Mouse (Mus musculus) heart, adult 9 months (tissue): ENCODE results near the gene Nfic.

ENCODE experiments used
- DNase-seq, 2 experiments: peaks; one replicate each; pipeline ENCODE4 v3.0.0; 2022; ENCODE audit warnings: low spot score in 2 of 2

Gene Nfic

GRCm38 (mm10) chr10:81387716-81388115 is 67.7 kb downstream of the Nfic start:
- no peak for DNase-seq

DNA sequence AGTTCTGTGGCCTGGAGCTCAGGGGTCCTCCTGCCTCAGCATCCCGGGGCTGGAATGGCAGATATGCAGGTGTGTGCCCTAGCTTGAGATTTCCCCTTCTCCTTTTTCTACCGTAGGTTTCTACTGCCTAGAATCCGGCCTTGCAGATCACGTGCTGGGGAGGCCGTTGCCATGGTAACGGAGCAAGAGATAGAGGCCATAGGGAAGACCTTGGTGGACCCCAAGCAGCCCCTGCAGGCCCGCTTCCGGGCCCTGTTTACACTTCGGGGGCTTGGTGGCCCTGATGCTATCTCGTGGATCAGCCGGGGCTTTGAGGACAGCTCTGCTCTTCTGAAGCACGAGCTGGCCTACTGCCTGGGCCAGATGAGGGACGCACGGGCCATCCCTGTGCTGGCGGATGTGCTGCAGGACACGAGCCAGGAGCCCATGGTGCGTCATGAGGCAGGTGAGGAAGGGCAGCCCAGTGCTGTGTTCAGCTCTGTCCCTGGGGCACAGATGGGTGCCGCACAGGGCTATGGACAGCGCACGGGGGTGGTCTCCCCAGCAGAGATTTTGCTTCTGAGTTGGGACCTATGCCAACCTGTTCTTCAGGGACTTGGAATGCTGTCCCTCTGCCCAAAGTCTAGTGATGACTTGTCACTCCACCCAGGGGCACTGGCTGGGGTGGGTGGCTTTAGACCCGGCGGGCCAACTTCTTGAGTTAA is 69.7 kb downstream of the Nfic start:
- no peak for DNase-seq

GRCm38 (mm10) chr10:81384605-81384982 is 70.8 kb downstream of the Nfic start:
- DNase-seq: no peak

DNA sequence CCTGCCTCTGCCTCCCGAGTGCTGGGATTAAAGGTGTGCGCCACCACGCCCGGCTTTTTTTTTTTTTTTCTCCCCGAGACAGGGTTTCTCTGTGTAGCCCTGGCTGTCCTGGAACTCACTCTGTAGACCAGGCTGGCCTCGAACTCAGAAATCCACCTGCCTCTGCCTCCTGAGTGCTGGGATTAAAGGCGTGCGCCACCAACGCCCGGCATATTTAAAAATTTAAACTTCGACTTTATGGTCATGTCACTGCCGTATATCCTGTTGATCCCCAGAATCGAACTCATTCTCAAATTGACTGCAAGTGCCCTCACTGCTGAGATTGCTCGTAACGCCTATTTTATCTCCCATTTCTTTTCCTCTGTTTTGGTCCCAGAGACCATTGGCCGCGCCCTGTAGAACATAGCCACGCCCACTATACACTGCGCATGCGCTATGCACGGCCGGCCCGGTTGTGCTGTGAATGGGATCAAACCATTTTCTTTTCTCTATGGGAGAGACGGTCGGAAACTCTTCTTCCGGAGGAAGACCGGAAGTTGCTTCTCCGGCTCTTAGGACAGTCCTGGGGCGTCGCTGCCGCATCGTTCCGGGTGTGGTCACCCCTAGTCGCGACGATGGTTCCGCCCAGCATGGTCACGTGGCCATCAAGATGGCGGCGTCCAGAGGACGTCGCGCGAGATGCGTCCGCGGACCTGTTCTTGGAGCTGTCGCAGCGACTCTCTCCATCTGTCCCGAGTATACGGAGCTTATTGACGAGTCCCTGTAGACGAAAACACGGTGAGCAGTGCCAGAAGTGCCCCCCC is 71.4 kb downstream of the Nfic start, which contains the start of the genes Dohh and Gm48551:
Gene Dohh (plus strand): TSS at position 627 of the 803 bp plus-strand sequence.
Gene Gm48551 (plus strand): TSS at position 665 of the 803 bp plus-strand sequence.
- DNase-seq: peak; percentile 99 to 100

- no peak for DNase-seq
Observed at GRCm38 (mm10) chr10:81382039-81382438, 73.4 kb downstream of the Nfic start.

DNA sequence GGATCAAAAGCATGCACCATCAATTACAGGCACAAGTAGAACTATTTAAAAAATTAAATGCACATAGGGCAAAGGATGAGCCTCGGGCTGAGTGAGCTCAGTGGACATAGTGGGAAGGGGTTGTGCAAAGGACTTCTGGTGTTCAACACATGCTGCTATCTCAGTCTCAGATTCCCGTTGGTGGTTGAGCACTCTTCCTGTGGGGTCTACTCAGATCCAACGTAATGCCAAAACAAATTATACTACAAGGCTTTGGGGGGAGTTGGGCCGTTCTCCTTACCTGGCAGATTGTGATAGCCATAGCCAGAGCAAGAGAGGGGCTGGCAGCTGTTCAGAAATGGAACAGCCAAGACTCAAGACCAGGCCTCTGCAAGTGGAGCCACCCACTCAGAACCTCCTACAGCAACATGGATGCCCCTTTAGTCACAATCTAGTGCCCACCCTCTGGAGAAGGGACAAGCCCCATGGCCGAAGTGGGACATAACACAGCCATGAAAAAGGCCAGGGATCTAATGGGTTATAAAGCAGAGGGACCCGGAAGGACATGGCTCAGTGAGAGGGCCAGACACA is 75.5 kb downstream of the Nfic start:
- no peak for DNase-seq

GRCm38 (mm10) chr10:81379183-81379553 is 76.3 kb downstream of the Nfic start:
- no peak for DNase-seq

DNA sequence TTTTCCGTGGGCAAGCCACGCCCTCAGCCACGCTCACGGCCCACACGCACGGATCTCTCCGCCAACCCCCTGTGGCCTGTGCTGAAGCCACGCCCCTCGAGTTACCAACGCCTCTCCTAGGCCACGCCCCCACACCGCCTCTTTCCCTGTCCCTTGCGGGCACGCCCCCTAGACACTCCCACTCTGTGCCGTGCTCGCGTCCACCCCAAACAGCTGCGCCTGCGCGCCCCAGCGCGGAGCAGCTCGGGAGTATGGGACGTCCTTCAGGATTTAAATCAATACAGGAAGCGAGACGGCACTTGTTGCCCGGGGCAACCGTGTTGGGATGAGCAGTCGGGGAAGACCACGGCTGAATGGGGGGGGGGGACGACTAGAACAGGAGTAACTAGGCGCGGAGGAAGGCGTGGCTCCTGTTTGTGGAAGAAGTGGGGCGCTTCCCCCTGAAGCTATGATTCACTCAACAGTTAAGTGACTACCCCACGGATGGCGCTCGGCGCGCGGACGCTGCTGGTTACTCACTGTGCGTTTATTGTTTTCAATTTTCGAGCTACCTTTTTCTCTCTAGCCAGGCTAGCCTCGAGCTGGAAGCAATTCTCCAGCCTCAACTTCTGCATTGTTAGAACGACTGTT is 76.8 kb downstream of the Nfic start:
- peak; percentile 100 for DNase-seq

GRCm38 (mm10) chr10:81377793-81378552 is 77.5 kb downstream of the Nfic start, which contains the start of gene Fzr1:
TSS of gene Fzr1 (minus strand) at chr10:81378516.
- DNase-seq: no peak

- no peak for DNase-seq
Observed at GRCm38 (mm10) chr10:81377362-81377664, 78.1 kb downstream of the Nfic start.

DNA sequence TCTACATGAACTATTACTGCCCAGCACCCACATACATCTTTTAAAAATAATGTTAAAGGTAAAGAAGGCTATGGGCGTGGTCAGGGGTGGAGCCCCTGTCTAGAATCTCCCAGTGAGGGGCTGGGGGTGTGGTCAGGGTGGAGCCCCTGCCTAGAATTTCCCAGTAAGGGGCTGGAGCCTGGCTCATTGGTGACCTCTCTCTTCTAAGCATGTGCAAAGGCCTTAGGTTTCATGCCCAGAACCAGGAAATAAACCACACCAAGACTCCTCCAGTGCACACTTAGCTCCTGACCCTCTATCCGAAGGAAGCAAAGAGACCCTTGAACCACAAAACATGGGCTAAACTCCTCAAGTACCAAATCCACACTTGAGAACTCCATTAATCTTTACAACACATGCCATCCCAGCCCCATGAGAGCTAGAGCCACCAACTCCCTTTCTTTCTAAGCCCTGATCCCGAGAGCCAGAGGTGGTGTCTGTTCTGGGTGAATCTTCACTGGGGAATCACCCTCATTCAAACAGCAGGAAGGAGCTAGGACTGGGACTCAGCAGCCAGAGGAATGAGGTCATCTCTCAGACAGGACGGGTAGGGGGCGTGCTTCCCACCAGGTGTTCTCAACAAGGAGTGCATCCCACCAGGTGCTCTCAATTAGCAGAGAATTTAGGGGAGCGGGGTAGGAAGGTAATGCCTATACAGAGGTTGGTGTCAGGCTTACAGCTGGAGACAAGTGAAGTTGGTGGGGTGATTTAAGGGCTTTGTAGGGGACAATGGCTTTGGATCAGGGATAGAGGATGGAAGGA is 78.7 kb downstream of the Nfic start:
- no peak for DNase-seq

DNA sequence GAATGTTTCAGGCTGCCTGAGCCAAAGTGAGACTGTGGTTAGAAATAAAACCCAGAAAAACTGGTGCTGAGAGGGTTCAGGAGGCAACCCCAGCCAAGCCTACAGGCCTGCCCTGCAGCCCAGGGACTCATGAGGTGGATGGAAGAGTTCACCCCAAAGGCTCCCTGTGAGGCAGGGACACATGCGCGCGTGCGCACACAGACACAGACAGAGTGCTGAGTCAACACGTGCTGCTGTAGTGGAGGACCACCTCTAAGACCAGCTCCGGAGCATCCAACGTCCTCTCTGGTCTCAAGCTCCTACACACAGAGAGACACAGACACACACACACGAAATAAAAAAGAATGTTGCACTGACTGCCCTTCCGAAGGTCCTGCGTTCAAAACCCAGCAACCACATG is 80.1 kb downstream of the Nfic start:
- no peak for DNase-seq

DNA sequence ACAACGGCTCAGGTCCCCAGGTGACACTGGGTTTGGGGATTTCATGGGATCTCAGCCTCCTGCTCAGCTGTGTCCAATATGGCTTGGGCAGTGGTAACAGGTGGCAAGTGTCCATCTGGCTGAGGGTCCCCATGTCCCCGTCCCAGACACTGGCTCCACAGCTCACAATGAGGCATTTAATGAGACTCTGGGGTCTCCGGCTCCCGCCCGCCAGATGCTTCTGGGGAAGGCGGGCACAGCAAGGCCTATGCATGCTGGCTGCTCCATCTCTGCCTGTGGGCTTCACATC is 88.3 kb downstream of the Nfic start:
- no peak for DNase-seq

- no peak for DNase-seq
Observed at GRCm38 (mm10) chr10:81366477-81367206, 88.8 kb downstream of the Nfic start.

DNA sequence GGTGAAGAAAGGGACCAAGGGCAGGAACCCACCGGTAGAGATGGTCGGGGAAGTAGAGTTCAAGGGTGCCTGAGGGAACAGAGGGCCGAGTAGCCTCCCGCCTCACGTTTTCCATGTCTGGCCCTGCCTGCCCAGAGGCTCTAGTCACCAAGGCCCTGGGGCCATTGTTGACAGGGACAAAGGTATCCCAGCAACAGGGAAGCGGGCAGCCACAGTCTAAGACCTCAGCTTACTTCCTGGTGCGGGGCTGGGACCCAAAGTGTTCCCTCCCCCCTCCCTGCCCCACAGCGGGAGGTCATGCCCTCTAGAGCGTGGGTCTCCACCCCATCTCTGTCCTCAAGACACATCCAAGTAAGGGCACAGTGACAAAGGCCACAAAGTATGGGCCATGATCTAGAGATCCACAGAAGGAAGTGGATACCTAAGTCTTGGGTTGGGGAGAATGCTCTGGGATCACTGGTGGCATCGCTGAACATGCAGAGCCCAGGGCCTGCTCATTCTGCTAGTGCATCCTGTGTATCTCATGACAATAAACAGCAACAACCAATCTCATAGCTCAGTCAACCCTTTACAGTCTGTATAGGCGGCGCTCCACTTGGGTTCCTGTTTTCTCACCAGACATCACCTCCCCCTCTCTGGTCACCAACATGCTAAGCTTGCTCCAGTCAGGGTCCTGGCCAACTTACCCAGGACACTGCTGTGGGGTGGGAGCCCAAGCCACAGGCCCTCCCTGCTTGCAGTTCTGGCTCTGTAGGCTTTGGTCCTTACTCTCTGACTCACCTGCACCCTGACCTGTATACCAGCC is 89.6 kb downstream of the Nfic start, which contains the start of gene 4930404N11Rik:
Gene 4930404N11Rik (minus strand): TSS at position 145 of the 805 bp plus-strand sequence.
- no peak for DNase-seq

DNA sequence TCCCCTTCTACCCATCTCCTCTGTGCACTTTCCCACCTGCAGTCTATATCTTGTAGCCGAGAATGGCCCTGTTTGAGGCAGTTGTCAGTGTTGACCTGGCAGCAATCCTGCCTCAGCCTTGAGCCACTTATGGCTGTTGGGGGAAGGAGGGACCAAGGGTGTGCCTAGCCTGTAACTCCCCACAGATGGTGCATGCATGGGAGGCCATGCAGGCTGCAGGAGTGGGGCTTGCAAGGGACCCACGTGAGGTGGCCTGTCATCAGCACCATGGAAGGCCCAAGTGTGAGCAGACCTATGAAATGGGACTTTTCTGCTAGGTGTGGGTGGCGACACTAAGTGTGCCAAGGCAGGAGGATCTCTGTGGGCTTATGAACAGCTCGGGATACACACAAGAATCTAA is 90.4 kb downstream of the Nfic start:
- no peak for DNase-seq

DNA sequence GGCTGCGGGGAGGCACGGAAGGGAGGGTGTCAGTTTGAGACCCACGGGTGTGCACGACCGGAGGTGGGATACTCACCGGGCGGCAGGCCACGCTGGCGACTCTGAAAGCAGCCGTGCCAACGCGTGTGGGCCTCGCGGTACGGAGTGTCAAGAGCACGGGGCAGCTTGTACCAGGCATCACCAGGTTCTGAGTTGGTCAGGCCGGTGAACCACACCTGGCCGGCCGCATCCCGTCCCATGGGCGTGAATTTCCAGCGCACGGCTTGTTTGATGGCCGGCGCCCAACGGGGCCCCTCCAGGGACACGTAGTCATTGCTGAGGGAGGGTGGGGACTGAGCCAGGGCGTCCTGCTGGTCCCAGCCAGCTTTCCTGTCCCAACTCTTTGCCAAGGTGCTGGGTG is 90.8 kb downstream of the Nfic start:
- no peak for DNase-seq

DNA sequence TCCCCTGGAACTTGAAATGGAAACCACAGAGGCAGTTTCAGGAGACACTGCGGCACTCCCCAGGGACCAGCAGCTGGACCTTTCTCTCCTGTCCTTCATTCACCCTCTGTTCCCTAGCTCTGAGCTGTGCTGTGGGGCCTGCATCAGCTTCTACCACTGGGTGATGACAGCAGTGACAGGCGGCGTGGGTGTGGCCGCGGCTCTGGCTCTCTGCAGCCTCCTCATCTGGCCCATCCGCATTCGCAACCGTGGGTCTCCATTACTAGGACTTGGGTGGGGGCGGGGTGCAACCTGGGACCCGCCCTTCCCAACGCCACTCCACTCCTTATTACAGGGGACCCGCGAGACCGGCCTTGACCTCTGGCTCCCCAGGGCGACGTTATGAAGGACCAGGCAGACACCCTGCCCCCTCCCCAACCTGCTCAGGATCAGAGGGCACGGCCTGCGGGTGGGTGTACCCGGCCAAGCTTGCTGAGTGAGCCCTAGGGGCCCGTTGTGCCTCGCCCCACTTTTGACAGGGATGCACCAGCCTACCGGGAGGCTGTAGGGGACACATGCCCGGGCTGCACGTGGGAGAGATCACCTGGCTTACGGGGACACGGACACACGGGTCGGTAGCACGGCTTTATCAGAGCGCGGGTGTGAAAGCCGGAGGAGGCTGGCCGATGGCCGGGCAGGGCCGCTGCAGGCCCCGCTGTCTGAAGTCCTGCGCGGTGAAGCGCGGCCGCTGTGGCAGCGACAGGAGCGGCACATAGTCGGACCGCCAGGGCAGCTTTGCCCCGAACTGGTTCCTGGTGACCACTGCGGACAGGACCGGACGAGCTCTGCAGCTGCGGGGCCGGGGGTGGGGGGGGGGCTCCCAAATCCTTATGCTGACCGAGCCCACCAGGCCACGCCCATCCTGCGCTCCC is 91.7 kb downstream of the Nfic start:
- DNase-seq: peak in 1 of 2 experiments; percentile 65
